Mouse (Mus musculus) embryonic facial prominence, embryonic 13.5 days (tissue): ENCODE results near the gene Gm6401. TPM values are rescaled to one million over a fixed set of nuclear protein-coding genes. Genes with fewer than 3 reads are reported as not detected.
"Not testable (repeated sequence)": the region's sequence is repeated elsewhere in the genome, so short reads cannot be mapped to it uniquely, and the experiment has no call there.

Experiments
- ATAC-seq: fragments of 200-750 bp; cut with Nextera tagmentation; 2 replicates; pipeline ENCODE4 v1.8.0; 2017; ENCODE audit warnings: low read depth; ENCODE audit not compliant: insufficient number of reproducible peaks, insufficient read depth, low FRiP score, low TSS enrichment
- H3K27ac ChIP-seq: fragments of 300-500 bp; sonication (generic); 2 replicates; pipeline ENCODE4 v1.5.1; 2015; ENCODE audit warnings: moderate library complexity, mild to moderate bottlenecking, inconsistent platforms
- H3K27me3 ChIP-seq: fragments of 300-500 bp; sonication (generic); 2 replicates; pipeline ENCODE4 v1.6.1; 2015; ENCODE audit warnings: mild to moderate bottlenecking, inconsistent platforms
- H3K36me3 ChIP-seq: fragments of 300-500 bp; sonication (generic); 2 replicates; pipeline ENCODE4 v1.6.1; 2015; ENCODE audit warnings: mild to moderate bottlenecking, inconsistent platforms
- H3K4me1 ChIP-seq: fragments of 300-500 bp; sonication (generic); 2 replicates; pipeline ENCODE4 v1.6.1; 2015; ENCODE audit warnings: inconsistent platforms
- H3K4me2 ChIP-seq: fragments of 300-500 bp; sonication (generic); 2 replicates; pipeline ENCODE4 v1.6.1; 2015; ENCODE audit warnings: moderate library complexity, mild to moderate bottlenecking, inconsistent platforms
- H3K4me3 ChIP-seq: fragments of 300-500 bp; sonication (generic); 2 replicates; pipeline ENCODE4 v1.5.1; 2015; ENCODE audit warnings: mild to moderate bottlenecking, inconsistent platforms
- H3K9ac ChIP-seq: fragments of 300-500 bp; sonication (generic); 2 replicates; pipeline ENCODE4 v1.6.1; 2015; ENCODE audit warnings: mild to moderate bottlenecking, inconsistent platforms
- H3K9me3 ChIP-seq: fragments of 300-500 bp; sonication (generic); 2 replicates; pipeline ENCODE4 v1.6.1; 2016; ENCODE audit warnings: inconsistent platforms
- WGBS: fragments of 180-500 bp; shearing (Covaris S2); methylation state at CpG from one replicate; pipeline ENCODE4 v1.1.7; 2015; ENCODE audit warnings: mixed read lengths; 5-methylcytosine and 5-hydroxymethylcytosine counted together
- polyA plus RNA-seq: library from polyadenylated mRNA; unstranded; fragments of >200 nt; fragmentation: Nextera tagmentation; extraction: Ambion mirVana; gene quantifications from 2 replicates; pipeline ENCODE4 v1.2.1, GENCODE M21; 2015

Gene Gm6401
- polyA plus RNA-seq, result not detected in 2 replicates

GRCm38 (mm10) chr14:41967827-41968226, at the start of gene Gm6401:
TSS of gene Gm6401 (minus strand) at chr14:41967927.
- H3K27me3 ChIP-seq, H3K36me3 ChIP-seq, H3K4me1 ChIP-seq, ATAC-seq, H3K4me3 ChIP-seq, H3K9ac ChIP-seq, H3K9me3 ChIP-seq, H3K4me2 ChIP-seq, H3K27ac ChIP-seq: not testable (repeated sequence)
- WGBS, result 82% methylated on average over 1 of the region's 1 CpGs

- H3K9me3 ChIP-seq, H3K27me3 ChIP-seq, H3K4me1 ChIP-seq, H3K9ac ChIP-seq, H3K4me3 ChIP-seq, H3K4me2 ChIP-seq, ATAC-seq, H3K27ac ChIP-seq, H3K36me3 ChIP-seq: not testable (repeated sequence)
- WGBS, result 73% methylated on average over 1 of the region's 1 CpGs
Observed at GRCm38 (mm10) chr14:41983225-41983624, 15.5 kb upstream of the Gm6401 start, which contains the start of gene Gm3543. TSS of gene Gm3543 (minus strand) at chr14:41983325.

DNA sequence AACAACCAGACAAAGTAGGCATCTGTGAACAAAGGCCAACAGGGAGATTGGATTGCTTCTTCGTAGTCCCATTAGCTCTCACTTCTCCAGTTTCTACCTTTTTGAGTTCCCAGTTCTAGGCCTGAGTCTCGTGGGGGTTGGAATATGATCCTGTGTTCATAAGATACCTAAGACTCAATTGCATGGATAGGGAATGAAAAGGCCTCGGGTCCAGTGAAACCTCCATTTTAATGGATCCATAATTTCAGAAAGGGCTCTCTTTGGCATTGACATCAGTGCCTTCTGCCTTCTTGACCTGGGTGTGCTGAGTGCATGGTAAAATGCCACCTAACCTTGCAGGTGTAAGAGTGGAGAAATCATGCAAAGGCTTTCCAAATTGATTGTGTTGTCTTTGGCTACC, 869 bp upstream of the Gm6401 start:
- H3K4me1 ChIP-seq, ATAC-seq, H3K4me2 ChIP-seq, H3K9me3 ChIP-seq, H3K27ac ChIP-seq, H3K4me3 ChIP-seq, H3K27me3 ChIP-seq, H3K36me3 ChIP-seq, H3K9ac ChIP-seq: not testable (repeated sequence)
- 62% methylated on average over 3 of the region's 3 CpGs for WGBS

DNA sequence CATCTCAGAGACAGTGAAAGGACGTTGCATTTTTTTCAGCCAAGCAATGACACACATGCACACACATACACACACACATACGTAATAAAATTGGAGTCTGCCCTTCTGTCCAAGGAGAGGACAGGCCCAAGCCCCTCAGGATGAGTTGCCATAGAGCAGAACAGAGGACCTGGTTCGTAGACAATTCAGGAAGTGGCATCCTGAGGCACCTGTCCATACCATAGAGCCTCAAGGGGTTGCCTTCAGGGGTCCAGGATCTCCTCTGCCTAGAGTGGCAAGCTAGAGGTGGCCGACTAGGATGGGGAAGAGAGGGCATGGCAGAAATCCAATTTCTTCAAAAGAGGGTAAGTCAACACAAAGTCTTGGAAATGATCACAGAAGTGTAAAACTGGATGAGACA, 3.6 kb downstream of the Gm6401 start:
- H3K36me3 ChIP-seq, H3K27me3 ChIP-seq, H3K4me2 ChIP-seq, H3K9me3 ChIP-seq, H3K9ac ChIP-seq, ATAC-seq, H3K4me1 ChIP-seq, H3K27ac ChIP-seq, H3K4me3 ChIP-seq: not testable (repeated sequence)
- 69% methylated on average over 4 of the region's 4 CpGs for WGBS

DNA sequence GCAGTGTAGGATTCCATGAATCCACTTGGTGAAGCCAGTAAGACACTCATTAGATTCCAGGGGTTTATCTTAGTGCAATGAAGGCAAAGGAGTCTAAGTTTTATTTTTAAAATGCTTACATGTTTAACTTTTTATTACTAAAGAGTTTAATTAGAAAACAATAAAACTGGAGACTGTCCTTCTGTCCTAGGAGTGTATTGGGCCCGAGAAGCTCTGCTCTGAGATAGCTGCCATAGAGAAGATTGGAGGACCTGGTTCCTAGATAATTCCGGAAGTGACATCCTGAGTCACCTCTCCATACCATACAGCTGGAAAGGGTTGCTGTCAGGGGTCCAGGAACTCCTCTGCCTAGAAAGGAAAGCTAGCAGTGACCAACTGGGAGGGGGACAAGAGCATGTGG, 24.0 kb downstream of the Gm6401 start, which contains the start of gene 1700024B05Rik:
TSS of gene 1700024B05Rik (plus strand) at position 301 of the 400 bp plus-strand sequence.
- H3K27me3 ChIP-seq, H3K4me2 ChIP-seq, ATAC-seq, H3K9me3 ChIP-seq, H3K36me3 ChIP-seq, H3K4me1 ChIP-seq, H3K27ac ChIP-seq, H3K9ac ChIP-seq, H3K4me3 ChIP-seq: not testable (repeated sequence)
- WGBS, result 70% methylated on average over 2 of the region's 2 CpGs

GRCm38 (mm10) chr14:41924649-41925048, 43.1 kb downstream of the Gm6401 start, which contains the start of gene 1700049E17Rik1:
TSS of gene 1700049E17Rik1 (plus strand) at chr14:41924949.
- not testable (repeated sequence) for H3K27me3 ChIP-seq, H3K4me2 ChIP-seq, H3K36me3 ChIP-seq, H3K9me3 ChIP-seq, H3K4me1 ChIP-seq, ATAC-seq, H3K4me3 ChIP-seq, H3K27ac ChIP-seq, H3K9ac ChIP-seq
- no CpG with 5 or more reads among the region's 1 CpGs for WGBS

Other genes starting within 250 kb of the Gm6401 start
- gene Gm7929, start 217.3 kb downstream of the Gm6401 start, polyA plus RNA-seq, result not detected in 2 replicates
- gene Gm47189, start 195.5 kb downstream of the Gm6401 start, polyA plus RNA-seq, result not detected in 2 replicates
- not detected in 2 replicates for gene Gm7980, start 60.6 kb downstream of the Gm6401 start, polyA plus RNA-seq
- gene 1700049E17Rik1, start 43.0 kb downstream of the Gm6401 start, polyA plus RNA-seq, result not detected in 2 replicates
- gene 1700024B05Rik, start 23.9 kb downstream of the Gm6401 start, polyA plus RNA-seq, result not detected in 2 replicates
- not detected in 2 replicates for gene Gm3543, start 15.4 kb upstream of the Gm6401 start, polyA plus RNA-seq
- gene Gm7951, start 149.4 kb upstream of the Gm6401 start, polyA plus RNA-seq, result not detected in 2 replicates
- gene Gm17027, start 194.7 kb upstream of the Gm6401 start, polyA plus RNA-seq, result not detected in 2 replicates
- gene Gm3573, start 222.9 kb upstream of the Gm6401 start, polyA plus RNA-seq, result not detected in 2 replicates